Mouse (Mus musculus) heart, embryonic 13.5 days (tissue): ENCODE results near the gene Hid1. TPM values are rescaled to one million over a fixed set of nuclear protein-coding genes. Genes with fewer than 3 reads are reported as not detected.

Experiments
- ATAC-seq: fragments of 200-750 bp; cut with Nextera tagmentation; 2 replicates; pipeline ENCODE4 v1.8.0; 2017; ENCODE audit warnings: moderate TSS enrichment; ENCODE audit not compliant: insufficient number of reproducible peaks, low FRiP score, low TSS enrichment; ENCODE audit errors: extremely low read depth
- H3K27ac ChIP-seq: fragments of 300-500 bp; sonication (generic); replicated peaks from 2 replicates; pipeline ENCODE4 v1.5.1; 2015; ENCODE audit warnings: moderate library complexity, mild to moderate bottlenecking, inconsistent platforms
- H3K27me3 ChIP-seq: fragments of 300-500 bp; sonication (generic); replicated peaks from 2 replicates; pipeline ENCODE4 v1.6.1; 2015; ENCODE audit warnings: mild to moderate bottlenecking, inconsistent platforms
- H3K36me3 ChIP-seq: fragments of 300-500 bp; sonication (generic); 2 replicates; pipeline ENCODE4 v1.6.1; 2015; ENCODE audit warnings: mild to moderate bottlenecking, inconsistent platforms
- H3K4me1 ChIP-seq: fragments of 300-500 bp; sonication (generic); 2 replicates; pipeline ENCODE4 v1.6.1; 2015; ENCODE audit warnings: inconsistent platforms
- H3K4me2 ChIP-seq: fragments of 300-500 bp; sonication (generic); 2 replicates; pipeline ENCODE4 v1.6.1; 2015; ENCODE audit warnings: inconsistent platforms, mild to moderate bottlenecking, moderate library complexity
- H3K4me3 ChIP-seq: fragments of 300-500 bp; sonication (generic); 2 replicates; pipeline ENCODE4 v1.5.1; 2015; ENCODE audit warnings: moderate library complexity, mild to moderate bottlenecking, inconsistent platforms
- H3K9ac ChIP-seq: fragments of 300-500 bp; sonication (generic); 2 replicates; pipeline ENCODE4 v1.6.1; 2015; ENCODE audit warnings: inconsistent platforms, mild to moderate bottlenecking, moderate library complexity
- H3K9me3 ChIP-seq: fragments of 300-500 bp; sonication (generic); 2 replicates; pipeline ENCODE4 v1.6.1; 2016; ENCODE audit warnings: inconsistent platforms
- WGBS: fragments of 180-500 bp; shearing (Covaris S2); methylation state at CpG from one replicate; pipeline ENCODE4 v1.1.7; 2015; ENCODE audit warnings: mixed read lengths; 5-methylcytosine and 5-hydroxymethylcytosine counted together
- polyA plus RNA-seq: library from polyadenylated mRNA; unstranded; fragments of >200 nt; fragmentation: Nextera tagmentation; extraction: Ambion mirVana; gene quantifications from 2 replicates; pipeline ENCODE4 v1.2.1, GENCODE M21; 2015

The Hid1 gene
- polyA plus RNA-seq, 1 experiment from 2014 or later: 7.0 TPM

DNA sequence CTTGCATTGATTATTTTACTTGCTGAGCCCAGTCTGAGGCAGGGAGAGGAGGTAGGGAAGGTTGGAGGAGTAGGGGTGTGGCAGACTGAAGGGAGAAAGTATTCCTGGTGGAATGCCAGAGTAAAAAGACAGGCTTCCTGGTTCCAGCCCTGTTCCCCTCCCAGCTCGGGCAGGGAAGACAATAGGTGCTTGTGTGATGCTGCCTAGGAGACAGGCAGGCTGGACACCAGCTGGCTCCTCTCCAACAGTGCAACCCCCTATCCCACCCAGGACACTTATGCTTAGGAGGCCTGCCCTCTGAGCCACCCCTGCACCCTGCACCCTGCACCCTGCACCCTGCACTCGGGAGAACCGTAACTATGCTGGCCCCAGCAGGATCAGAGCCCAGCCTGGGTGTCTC lies 8.3 kb downstream of the Hid1 start:
- ATAC-seq: no peak
- H3K27me3 ChIP-seq: peaks cover 44% of the 10 kb centered on the region
- peaks cover 12% of the 10 kb centered on the region for H3K4me1 ChIP-seq
- H3K4me3 ChIP-seq: no peak overlapping the region
- no peak overlapping the region for H3K9ac ChIP-seq
- no peaks in the 10 kb centered on the region for H3K9me3 ChIP-seq
- 38% methylated on average over 3 of the region's 3 CpGs for WGBS
- peak overlapping the region; percentile 51; the same call in 1 of the 2 replicates for H3K27ac ChIP-seq
- no peaks in the 10 kb centered on the region for H3K36me3 ChIP-seq
- no peak overlapping the region for H3K4me2 ChIP-seq

DNA sequence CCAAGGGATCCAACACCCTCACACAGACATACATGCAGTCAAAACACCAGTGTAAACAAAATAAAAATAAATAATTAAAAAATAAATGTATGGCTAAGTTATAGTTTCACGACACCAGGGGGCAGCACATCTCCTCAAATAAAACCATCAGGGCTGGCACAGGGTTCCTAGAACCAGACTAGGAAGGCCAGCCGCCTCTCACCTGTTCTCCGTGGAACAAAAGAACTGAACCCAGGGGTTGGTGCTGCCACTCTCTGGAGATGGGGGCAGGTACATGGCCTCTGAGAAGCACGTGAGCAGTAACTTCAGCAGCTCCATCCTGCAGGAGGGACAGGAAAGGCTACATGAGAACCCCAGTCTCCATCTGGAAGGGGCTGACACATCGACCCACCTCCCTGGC lies 9.1 kb downstream of the Hid1 start:
- WGBS: 15% methylated on average over 5 of the region's 5 CpGs
- ATAC-seq: no peak
- H3K36me3 ChIP-seq: no peaks in the 10 kb centered on the region
- peaks cover 12% of the 10 kb centered on the region for H3K4me1 ChIP-seq
- H3K4me2 ChIP-seq: no peak overlapping the region
- no peak overlapping the region for H3K9ac ChIP-seq
- H3K27ac ChIP-seq: no peak overlapping the region
- H3K4me3 ChIP-seq: no peak overlapping the region
- no peaks in the 10 kb centered on the region for H3K9me3 ChIP-seq
- H3K27me3 ChIP-seq: peaks cover 37% of the 10 kb centered on the region

DNA sequence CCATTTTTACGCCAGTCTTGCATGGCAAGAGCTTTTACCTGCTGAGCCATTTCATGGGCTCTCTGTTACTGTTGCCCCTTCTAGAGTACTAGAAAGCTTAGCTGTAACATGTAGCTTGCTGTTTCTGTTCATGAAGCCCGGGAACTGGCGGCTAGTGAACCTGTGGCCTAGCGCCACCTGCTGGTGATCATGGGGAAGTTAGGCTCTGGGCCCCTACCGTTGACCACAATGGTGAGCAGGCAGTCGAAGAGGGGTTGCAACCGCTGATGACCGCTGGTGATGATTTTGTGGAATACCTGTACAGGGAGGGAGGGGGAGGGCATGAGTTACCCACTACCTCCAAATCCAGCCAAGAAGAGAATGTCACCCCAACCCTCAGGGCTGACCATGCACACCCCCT lies 13.4 kb downstream of the Hid1 start:
- ATAC-seq: no peak
- no peak overlapping the region for H3K27ac ChIP-seq
- H3K9ac ChIP-seq: no peak overlapping the region
- H3K27me3 ChIP-seq: peaks cover 72% of the 10 kb centered on the region
- H3K4me2 ChIP-seq: no peak overlapping the region
- no peak overlapping the region for H3K4me3 ChIP-seq
- WGBS: 7% methylated on average over 8 of the region's 8 CpGs
- no peaks in the 10 kb centered on the region for H3K9me3 ChIP-seq
- peaks cover 7% of the 10 kb centered on the region for H3K4me1 ChIP-seq
- no peaks in the 10 kb centered on the region for H3K36me3 ChIP-seq

DNA sequence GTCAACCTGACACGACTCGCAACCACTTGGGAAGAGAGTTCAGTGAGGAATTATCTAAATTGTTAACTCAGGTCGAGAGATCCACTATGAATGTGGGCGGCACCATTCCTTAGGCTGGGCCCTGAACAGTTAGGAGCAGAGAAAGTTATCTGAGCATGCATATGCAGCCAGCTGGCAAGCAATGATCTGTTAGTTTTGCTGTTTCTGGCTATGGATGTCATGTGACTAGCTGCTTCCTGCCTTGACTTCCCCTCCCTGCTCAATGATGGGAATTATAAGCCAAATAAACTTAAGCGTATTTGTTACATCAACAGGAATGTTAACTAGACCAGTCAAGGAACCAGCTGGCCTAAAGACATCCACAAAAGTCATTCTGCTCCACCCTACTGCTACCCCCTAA lies 14.2 kb downstream of the Hid1 start:
- H3K36me3 ChIP-seq: no peaks in the 10 kb centered on the region
- no peak overlapping the region for H3K9ac ChIP-seq
- WGBS: 83% methylated on average over 5 of the region's 5 CpGs
- H3K9me3 ChIP-seq: no peaks in the 10 kb centered on the region
- H3K27me3 ChIP-seq: peaks cover 79% of the 10 kb centered on the region
- no peak overlapping the region for H3K4me3 ChIP-seq
- H3K4me1 ChIP-seq: no peaks in the 10 kb centered on the region
- no peak overlapping the region for H3K27ac ChIP-seq
- H3K4me2 ChIP-seq: no peak overlapping the region
- ATAC-seq: no peak

DNA sequence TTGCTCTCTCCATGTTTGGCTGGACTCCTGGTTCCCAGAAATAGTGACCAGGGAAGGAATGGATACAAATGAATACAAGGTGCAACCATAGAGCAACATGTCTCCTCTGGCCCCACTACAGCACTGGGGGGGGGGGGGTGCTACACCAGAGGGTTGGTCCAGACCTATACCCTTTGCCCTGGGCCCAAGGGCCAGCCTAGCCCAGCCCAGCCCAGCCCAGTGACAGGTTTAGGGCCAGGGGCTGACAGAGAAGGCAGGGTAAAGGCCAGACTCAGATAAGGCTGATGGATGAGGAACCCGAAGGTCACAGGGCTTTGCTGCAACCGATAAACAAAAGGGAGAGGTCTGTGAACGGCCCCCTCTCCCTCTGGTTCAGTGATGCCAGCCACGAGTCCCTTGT lies 17.6 kb downstream of the Hid1 start:
- Histone ChIP-seq H3K27me3 (peaks cover 87% of the 10 kb centered on the region), H3K27ac (no peak overlapping the region), H3K36me3 (no peaks in the 10 kb centered on the region), H3K4me1 (no peaks in the 10 kb centered on the region; the same call in 1 of the 2 replicates), H3K4me2 (no peak overlapping the region), H3K4me3 (no peak overlapping the region), H3K9ac (no peak overlapping the region), H3K9me3 (no peaks in the 10 kb centered on the region)
- ATAC-seq: no peak
- WGBS: 35% methylated on average over 4 of the region's 4 CpGs

DNA sequence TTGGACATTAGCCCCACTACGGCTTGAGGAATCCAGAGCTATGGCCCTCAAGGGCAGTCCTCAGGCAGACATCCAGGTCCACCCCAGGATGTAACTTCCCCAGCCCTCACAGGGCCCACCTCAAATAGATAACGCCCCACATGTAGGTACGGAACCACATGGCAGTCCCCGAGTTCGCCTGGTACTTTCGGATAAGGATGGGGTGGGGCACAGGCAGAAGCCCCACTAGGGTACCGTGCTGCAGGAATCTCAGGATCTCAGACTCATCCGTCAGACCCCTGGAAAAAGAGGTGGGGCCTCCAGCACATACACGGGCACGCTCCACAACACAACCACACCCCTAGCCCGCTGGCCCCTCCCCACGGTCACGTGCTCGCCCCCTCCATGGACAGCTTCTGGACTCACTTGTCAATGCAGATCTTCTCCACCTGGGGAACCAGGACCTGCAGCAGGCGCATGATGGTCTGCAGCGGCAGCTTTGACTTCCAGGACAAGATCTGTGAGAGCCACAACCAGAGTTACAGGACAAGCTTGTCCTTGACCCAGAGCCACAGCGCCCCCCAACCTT lies 18.8 kb downstream of the Hid1 start:
- no peak for ATAC-seq
- Histone ChIP-seq H3K9me3 (no peaks in the 10 kb centered on the region), H3K27me3 (peaks cover 92% of the 10 kb centered on the region), H3K27ac (no peak overlapping the region), H3K36me3 (no peaks in the 10 kb centered on the region), H3K9ac (no peak overlapping the region), H3K4me1 (no peaks in the 10 kb centered on the region; the same call in 1 of the 2 replicates), H3K4me2 (no peak overlapping the region), H3K4me3 (no peak overlapping the region)
- 40% methylated on average over 17 of the region's 17 CpGs for WGBS

DNA sequence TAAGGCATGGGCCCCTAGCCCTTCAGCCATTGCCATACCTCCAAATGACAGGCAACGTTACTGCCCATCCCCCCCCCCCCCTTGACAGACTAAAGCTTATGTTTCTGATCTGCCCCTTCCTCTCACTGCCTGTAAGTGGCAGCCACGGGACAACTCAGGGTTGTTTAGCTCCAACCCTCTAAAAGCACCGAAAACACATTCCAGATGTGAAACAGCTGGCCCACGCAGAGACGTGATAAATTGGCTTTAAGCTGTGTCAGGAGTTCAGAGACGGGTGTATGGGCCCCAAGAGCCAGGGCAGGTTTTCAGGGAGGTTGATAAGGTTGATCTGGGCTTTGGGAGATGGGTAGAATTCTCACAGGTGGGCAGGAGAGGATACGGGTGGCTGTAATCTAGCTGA lies 22.0 kb downstream of the Hid1 start:
- no peak for ATAC-seq
- no peaks in the 10 kb centered on the region for H3K9me3 ChIP-seq
- H3K9ac ChIP-seq: no peak overlapping the region
- no peak overlapping the region for H3K27ac ChIP-seq
- no peaks in the 10 kb centered on the region; the same call in 1 of the 2 replicates for H3K4me1 ChIP-seq
- WGBS: 20% methylated on average over 7 of the region's 7 CpGs
- H3K4me2 ChIP-seq: no peak overlapping the region
- peaks cover 95% of the 10 kb centered on the region for H3K27me3 ChIP-seq
- no peak overlapping the region for H3K4me3 ChIP-seq
- H3K36me3 ChIP-seq: no peaks in the 10 kb centered on the region

DNA sequence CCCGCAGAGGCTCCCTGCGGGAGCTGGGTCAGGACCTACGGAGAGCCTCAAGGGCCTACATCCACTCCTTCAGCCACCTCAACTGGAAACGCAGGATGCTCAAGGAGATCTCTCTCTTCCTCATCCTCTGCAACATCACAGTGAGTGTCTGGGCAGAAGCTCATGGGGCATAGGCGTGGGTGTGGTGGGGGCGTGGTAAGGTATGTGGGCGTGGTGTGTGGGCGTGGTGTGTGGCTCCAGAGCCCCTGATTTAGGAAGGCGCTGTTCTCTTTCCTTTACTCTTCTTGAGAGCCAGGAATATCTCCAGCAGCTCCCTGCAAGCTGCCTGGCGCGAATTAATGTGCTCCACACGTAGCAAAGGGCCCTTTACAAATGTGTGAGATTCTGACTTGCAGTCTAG lies 22.6 kb downstream of the Hid1 start:
- Histone ChIP-seq H3K9ac (no peak overlapping the region), H3K4me1 (no peaks in the 10 kb centered on the region; the same call in 1 of the 2 replicates), H3K27ac (no peak overlapping the region), H3K4me2 (no peak overlapping the region), H3K27me3 (peaks cover 95% of the 10 kb centered on the region), H3K4me3 (no peak overlapping the region), H3K9me3 (no peaks in the 10 kb centered on the region), H3K36me3 (no peaks in the 10 kb centered on the region)
- WGBS: 4% methylated on average over 12 of the region's 12 CpGs
- ATAC-seq: no peak

DNA sequence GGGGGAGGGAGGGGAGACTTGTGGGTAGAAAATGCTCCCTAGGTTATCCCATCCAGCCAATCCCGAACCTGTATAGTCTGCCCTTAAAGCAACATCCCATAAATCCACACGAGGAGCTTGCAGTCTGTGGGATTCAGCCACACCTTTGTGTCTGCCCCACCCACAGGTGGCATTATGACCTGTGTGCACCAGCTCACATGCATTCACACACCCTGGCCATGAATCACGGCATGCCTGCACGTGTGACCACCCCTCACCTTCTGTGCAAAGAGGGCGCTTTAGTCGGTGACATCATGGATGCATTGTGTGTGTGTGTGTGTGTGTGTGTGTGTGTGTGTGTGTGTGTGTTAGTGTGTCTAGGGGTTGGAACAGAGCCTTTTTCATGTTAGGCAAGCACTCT lies 25.7 kb downstream of the Hid1 start:
- no peak overlapping the region for H3K4me3 ChIP-seq
- no peak for ATAC-seq
- no peak overlapping the region for H3K4me2 ChIP-seq
- no peaks in the 10 kb centered on the region for H3K9me3 ChIP-seq
- 64% methylated on average over 6 of the region's 6 CpGs for WGBS
- no peak overlapping the region for H3K27ac ChIP-seq
- H3K9ac ChIP-seq: no peak overlapping the region
- H3K4me1 ChIP-seq: no peaks in the 10 kb centered on the region; the same call in 1 of the 2 replicates
- peaks cover 96% of the 10 kb centered on the region for H3K27me3 ChIP-seq
- H3K36me3 ChIP-seq: no peaks in the 10 kb centered on the region

DNA sequence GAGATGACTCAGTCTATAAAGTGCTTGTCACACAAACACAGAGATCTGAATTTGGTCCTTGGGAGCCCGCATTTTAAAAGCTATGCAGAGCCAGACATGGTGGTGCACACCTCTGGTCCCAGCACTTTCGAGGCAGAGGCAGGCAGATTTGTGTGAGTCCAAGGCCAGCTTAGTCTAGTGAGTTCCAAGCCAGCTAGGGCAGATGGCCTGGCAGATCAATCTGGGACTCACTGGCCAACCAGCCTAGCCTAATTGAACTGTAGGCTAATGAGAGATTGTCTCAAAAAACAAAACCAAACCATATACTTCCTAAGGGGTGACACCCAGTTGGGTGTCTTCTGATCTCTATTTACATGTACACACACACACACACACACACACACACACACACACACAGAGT lies 26.3 kb downstream of the Hid1 start:
- peaks cover 96% of the 10 kb centered on the region for H3K27me3 ChIP-seq
- ATAC-seq: no peak

DNA sequence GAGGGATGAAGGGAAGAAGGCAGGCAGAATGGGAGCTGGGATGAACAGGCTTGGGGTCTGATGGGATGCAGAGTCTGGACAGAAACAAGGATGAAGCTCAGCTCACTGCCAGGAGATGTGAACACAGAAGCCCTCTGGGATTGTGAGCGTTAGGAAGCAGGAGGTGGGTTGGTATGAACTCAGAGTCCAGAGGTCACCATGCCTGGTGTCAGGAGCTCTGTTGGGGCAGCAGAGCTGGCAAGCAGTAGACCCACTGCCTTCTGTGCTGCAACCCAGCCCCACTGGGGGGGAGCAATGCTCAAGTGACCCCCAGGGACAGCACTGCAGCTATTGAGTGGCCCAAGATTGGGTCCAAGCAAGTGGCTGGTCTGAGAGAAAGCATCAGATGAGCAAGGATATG lies 29.7 kb downstream of the Hid1 start:
- WGBS: 83% methylated on average over 1 of the region's 1 CpGs
- no peak overlapping the region for H3K9ac ChIP-seq
- H3K27me3 ChIP-seq: peaks cover 98% of the 10 kb centered on the region
- no peaks in the 10 kb centered on the region; the same call in 1 of the 2 replicates for H3K4me1 ChIP-seq
- ATAC-seq: no peak
- no peak overlapping the region for H3K4me3 ChIP-seq
- H3K9me3 ChIP-seq: no peaks in the 10 kb centered on the region
- H3K4me2 ChIP-seq: no peak overlapping the region
- H3K36me3 ChIP-seq: no peaks in the 10 kb centered on the region
- no peak overlapping the region for H3K27ac ChIP-seq

More for the DNA sequence above, 26.3 kb downstream of the Hid1 start:
- Histone ChIP-seq H3K4me3 (no peak overlapping the region), H3K36me3 (no peaks in the 10 kb centered on the region), H3K4me1 (no peaks in the 10 kb centered on the region; the same call in 1 of the 2 replicates), H3K9ac (no peak overlapping the region), H3K27ac (no peak overlapping the region), H3K9me3 (no peaks in the 10 kb centered on the region), H3K4me2 (no peak overlapping the region)
- WGBS: 58% methylated on average over 2 of the region's 2 CpGs

DNA sequence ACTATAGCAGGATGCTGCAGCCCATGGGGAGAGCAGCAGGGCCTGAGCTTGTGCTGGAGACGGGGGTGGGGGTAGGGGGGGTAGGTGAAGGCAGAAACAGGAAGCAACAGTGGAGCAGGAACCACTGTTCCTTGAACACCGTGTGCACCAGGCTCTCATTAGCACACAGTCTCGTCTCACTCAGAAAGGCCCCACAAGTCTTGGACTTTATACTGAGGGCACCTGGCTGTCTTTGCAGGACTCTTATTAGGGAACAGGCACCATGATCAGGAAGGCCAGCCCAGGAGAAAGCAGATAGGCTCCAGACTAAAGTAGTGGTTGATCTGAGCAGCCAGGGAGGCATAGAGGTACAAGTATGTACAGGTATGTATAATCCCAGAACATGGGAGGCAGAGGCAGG lies 30.2 kb downstream of the Hid1 start:
- no peak for ATAC-seq
- Histone ChIP-seq H3K4me1 (no peaks in the 10 kb centered on the region; the same call in 1 of the 2 replicates), H3K27ac (no peak overlapping the region), H3K36me3 (no peaks in the 10 kb centered on the region), H3K9me3 (no peaks in the 10 kb centered on the region), H3K4me2 (no peak overlapping the region), H3K27me3 (peaks cover 98% of the 10 kb centered on the region), H3K4me3 (no peak overlapping the region), H3K9ac (no peak overlapping the region)
- 49% methylated on average over 3 of the region's 3 CpGs for WGBS
